Mouse (Mus musculus) CH12.LX (cell line): ENCODE results near the gene Bbs12. TPM values are rescaled to one million over a fixed set of nuclear protein-coding genes. Genes with fewer than 3 reads are reported as not detected.
A peak's percentile ranks its signal among the peaks of the same experiment; 100 is the strongest.

Experiments used
- DNase-seq: peaks from one replicate; pipeline ENCODE4 v3.0.0-alpha.2; 2013; ENCODE audit errors: extremely low read depth
- H3K27ac ChIP-seq: 2 replicates; pipeline ENCODE4 v1.5.1; 2012; ENCODE audit warnings: low read depth, mild to moderate bottlenecking, control low read depth, moderate library complexity; ENCODE audit not compliant: insufficient read depth
- H3K27me3 ChIP-seq: replicated peaks from 2 replicates; pipeline ENCODE3; 2012; ENCODE audit warnings: inconsistent platforms
- H3K36me3 ChIP-seq, 2 experiments: replicated peaks in 1 of 2; 2 replicates each; pipeline versions ENCODE3 to v1.6.1; 2012; ENCODE audit warnings: inconsistent platforms in 1 of 2, low read length in 1 of 2, mild to moderate bottlenecking in 1 of 2, mixed read lengths in 1 of 2, moderate library complexity in 1 of 2; ENCODE audit not compliant: control insufficient read depth in 1 of 2, insufficient read depth in 1 of 2
- H3K4me1 ChIP-seq, 2 experiments: 2 replicates each; pipeline ENCODE4 v1.6.1; 2012; ENCODE audit warnings: inconsistent platforms in 1 of 2, moderate library complexity in 1 of 2; ENCODE audit not compliant: insufficient read depth in 2 of 2, control insufficient read depth in 1 of 2
- H3K4me2 ChIP-seq: 2 replicates; pipeline ENCODE4 v1.6.1; 2012; ENCODE audit warnings: low read depth, mild to moderate bottlenecking, control low read depth; ENCODE audit not compliant: poor library complexity, insufficient read depth, severe bottlenecking
- H3K4me3 ChIP-seq, 3 experiments: fragments of 150-350 bp in 1 of 3; sonication (generic) in 1 of 3; replicated peaks in 1 of 3; 2 replicates each; pipeline versions ENCODE3 to v1.5.1; 2011 to 2012; ENCODE audit warnings: low read depth in 2 of 3, low read length in 2 of 3, mild to moderate bottlenecking in 2 of 3, moderate library complexity in 2 of 3, control low read depth in 1 of 3, improper control_type of control experiment in 1 of 3, inconsistent platforms in 1 of 3, mixed read lengths in 1 of 3; ENCODE audit not compliant: poor library complexity in 1 of 3
- H3K79me2 ChIP-seq: replicated peaks from 2 replicates; pipeline ENCODE4 v1.6.1; 2012; ENCODE audit warnings: mild to moderate bottlenecking, moderate library complexity; ENCODE audit not compliant: control insufficient read depth, poor library complexity, insufficient read depth, severe bottlenecking; ENCODE audit errors: extremely low read depth
- H3K9ac ChIP-seq: 2 replicates; pipeline ENCODE4 v1.6.1; 2012; ENCODE audit warnings: low read depth, mild to moderate bottlenecking, control low read depth, moderate library complexity; ENCODE audit not compliant: insufficient read depth
- H3K9me3 ChIP-seq: replicated peaks from 2 replicates; pipeline ENCODE3; 2012; ENCODE audit warnings: low read length, inconsistent platforms, mixed read lengths
- BHLHE40 ChIP-seq: IDR thresholded peaks from 2 replicates; pipeline ENCODE4 v1.6.1; 2011; ENCODE audit warnings: mild to moderate bottlenecking, low read depth, low read length, improper control_type of control experiment
- CHD2 ChIP-seq: IDR thresholded peaks from 2 replicates; pipeline ENCODE4 v1.6.1; 2011; ENCODE audit warnings: low read length, improper control_type of control experiment
- CTCF ChIP-seq, 2 experiments: IDR thresholded peaks in 1 of 2; conservative IDR thresholded peaks in 1 of 2; 2 replicates each; pipeline ENCODE4 v1.5.1; 2011 to 2012; ENCODE audit warnings: low read depth in 2 of 2, low read length in 2 of 2, improper control_type of control experiment in 1 of 2, inconsistent platforms in 1 of 2, mild to moderate bottlenecking in 1 of 2, moderate library complexity in 1 of 2
- E2F4 ChIP-seq: IDR thresholded peaks from 2 replicates; pipeline ENCODE4 v1.6.1; 2011; ENCODE audit warnings: low read depth, low read length, improper control_type of control experiment; ENCODE audit not compliant: insufficient replicate concordance
- EP300 ChIP-seq: IDR thresholded peaks from 2 replicates; pipeline ENCODE4 v1.6.1; 2011; ENCODE audit warnings: low read length, improper control_type of control experiment
- ETS1 ChIP-seq: conservative IDR thresholded peaks from 2 replicates; pipeline ENCODE4 v1.6.1; 2012; ENCODE audit warnings: low read depth, mild to moderate bottlenecking, inconsistent platforms, low read length, improper control_type of control experiment, moderate library complexity
- HCFC1 ChIP-seq: IDR thresholded peaks from 2 replicates; pipeline ENCODE4 v1.6.1; 2012; ENCODE audit warnings: low read depth, mild to moderate bottlenecking, inconsistent platforms, low read length, improper control_type of control experiment
- IRF4 ChIP-seq: IDR thresholded peaks from 2 replicates; pipeline ENCODE4 v1.6.1; 2014; ENCODE audit warnings: low read depth, mild to moderate bottlenecking, inconsistent platforms, low read length, improper control_type of control experiment
- JUN ChIP-seq: IDR thresholded peaks from 2 replicates; pipeline ENCODE4 v1.6.1; 2011; ENCODE audit warnings: low read depth, mild to moderate bottlenecking, low read length, improper control_type of control experiment, moderate library complexity; ENCODE audit not compliant: insufficient read depth
- JUND ChIP-seq: conservative IDR thresholded peaks from 2 replicates; pipeline ENCODE4 v1.6.1; 2011; ENCODE audit warnings: low read depth, low read length, improper control_type of control experiment
- KAT2A ChIP-seq: IDR thresholded peaks from 2 replicates; pipeline ENCODE4 v1.6.1; 2012; ENCODE audit warnings: low read length, improper control_type of control experiment, inconsistent platforms; ENCODE audit not compliant: insufficient replicate concordance
- MEF2A ChIP-seq: IDR thresholded peaks from 2 replicates; pipeline ENCODE4 v1.6.1; 2014; ENCODE audit warnings: low read depth, mild to moderate bottlenecking, inconsistent platforms, low read length, improper control_type of control experiment, borderline replicate concordance
- MXI1 ChIP-seq: IDR thresholded peaks from 2 replicates; pipeline ENCODE4 v1.6.1; 2011; ENCODE audit warnings: mild to moderate bottlenecking, low read depth, low read length, improper control_type of control experiment
- MYC ChIP-seq: IDR thresholded peaks from 2 replicates; pipeline ENCODE4 v1.6.1; 2011; ENCODE audit warnings: low read depth, mild to moderate bottlenecking, improper control_type of control experiment, low read length
- RCOR1 ChIP-seq: conservative IDR thresholded peaks from 2 replicates; pipeline ENCODE4 v1.6.1; 2012; ENCODE audit warnings: low read depth, mild to moderate bottlenecking, inconsistent platforms, low read length, improper control_type of control experiment
- SIN3A ChIP-seq: IDR thresholded peaks from 2 replicates; pipeline ENCODE4 v1.6.1; 2012; ENCODE audit warnings: low read length, improper control_type of control experiment, inconsistent platforms
- SMC3 ChIP-seq: IDR thresholded peaks from 2 replicates; pipeline ENCODE4 v1.6.1; 2011; ENCODE audit warnings: low read depth, low read length, improper control_type of control experiment
- TBP ChIP-seq: conservative IDR thresholded peaks from 2 replicates; pipeline ENCODE4 v1.6.1; 2011; ENCODE audit warnings: low read depth, low read length, improper control_type of control experiment
- ZC3H11A ChIP-seq: IDR thresholded peaks from 2 replicates; pipeline ENCODE4 v1.6.1; 2012; ENCODE audit warnings: low read depth, mild to moderate bottlenecking, inconsistent platforms, low read length, improper control_type of control experiment
- ZMIZ1 ChIP-seq: IDR thresholded peaks from 2 replicates; pipeline ENCODE4 v1.6.1; 2012; ENCODE audit warnings: low read depth, mild to moderate bottlenecking, inconsistent platforms, low read length, improper control_type of control experiment
- dilution Hi-C: fragments of 300-500 bp; cut with MboI; formaldehyde crosslinking; loops from 2 replicates; pipeline ENCODE4 v1.14.3; 2020; ENCODE audit warnings: low sequenced_read_pairs; ENCODE audit not compliant: extremely low pct_unique_long_range_greater_than_20kb, extremely low pct_ligation_motif_present
- in situ Hi-C: fragments of 300-500 bp; cut with MboI; formaldehyde crosslinking; loops from 3 replicates; pipeline ENCODE4 v1.14.3; 2019; ENCODE audit warnings: low sequenced_read_pairs, low pct_ligation_motif_present, low pct_unique_long_range_greater_than_20kb, mixed read lengths
- polyA plus RNA-seq: library from polyadenylated mRNA; unstranded; fragments of >175 nt; gene quantifications from 2 replicates; pipeline ENCODE4 v1.2.1, GENCODE M21; 2012; ENCODE audit warnings: low read depth; ENCODE audit not compliant: insufficient read length
- total RNA-seq, 2 experiments: library from RNA; depleted of rRNA; stranded (reverse); fragments of 300-350 nt in 1 of 2; fragments of >200 nt in 1 of 2; gene quantifications; 2 replicates each; pipeline ENCODE4 v1.2.3; 2012 to 2014

Bbs12 gene
- total and polyA plus RNA-seq, 3 experiments: 3.2 to 8.3 (median 4.0) TPM

DNA sequence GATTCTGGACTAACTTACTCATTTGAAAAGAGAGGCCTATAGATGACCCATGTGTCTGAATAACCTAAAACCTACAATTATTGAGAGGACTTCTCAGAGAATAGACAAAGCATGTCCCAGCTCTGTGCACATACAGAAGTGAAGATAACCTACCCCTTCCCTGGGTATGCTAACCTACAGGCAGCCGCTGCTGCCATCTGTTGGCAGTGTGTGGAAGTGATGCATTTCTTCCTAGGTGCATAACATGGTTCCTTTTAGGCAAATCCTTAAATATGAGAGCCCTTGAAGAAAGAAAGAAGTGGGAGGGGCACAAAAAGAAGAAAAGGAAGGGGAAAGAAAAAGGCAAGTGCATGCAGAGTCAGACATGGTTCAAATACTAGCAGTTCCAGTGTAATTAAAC, 41.1 kb upstream of the Bbs12 start (continued):
- TF ChIP-seq EP300 (no peak), CTCF (conservative IDR thresholded peaks at IDR 0.05 in 1 of 2, IDR thresholded peaks at IDR 0.05 in 1 of 2; ENCODE audit: low read depth in 2 of 2, low read length in 2 of 2) (peak; percentile 81 to 95), KAT2A (no peak), JUN (no peak), JUND (no peak), MYC (no peak), TBP (no peak)

DNA sequence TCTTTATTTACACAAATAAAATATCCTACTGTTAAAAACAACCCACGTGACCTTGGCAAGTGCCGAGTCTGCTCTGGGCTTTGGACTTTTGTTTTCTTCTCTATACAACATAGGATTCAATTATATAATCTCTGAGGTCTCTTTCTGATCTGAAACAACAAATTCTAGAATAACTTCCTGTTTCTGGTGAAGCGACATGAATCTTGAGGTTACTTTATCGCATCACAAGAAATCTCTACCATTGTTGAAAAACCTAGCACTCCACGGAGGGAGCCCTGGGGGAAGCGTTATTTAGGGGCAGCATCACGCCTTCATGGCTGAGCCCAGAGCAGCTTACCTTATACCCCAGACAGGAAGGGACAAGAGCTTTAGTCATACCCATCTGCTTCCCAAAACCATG, 39.3 kb upstream of the Bbs12 start:
- TF ChIP-seq ETS1: no peak
- no peak for TF ChIP-seq ZMIZ1
- TF ChIP-seq IRF4: no peak
- TF ChIP-seq SIN3A: no peak
- no peak for TF ChIP-seq EP300
- TF ChIP-seq HCFC1: no peak
- TF ChIP-seq RCOR1: no peak
- no peak for TF ChIP-seq E2F4
- no peak for TF ChIP-seq JUND
- no peak for TF ChIP-seq MYC
- no peak for TF ChIP-seq MEF2A
- TF ChIP-seq BHLHE40: no peak
- TF ChIP-seq MXI1: no peak
- TF ChIP-seq CHD2: no peak
- Histone ChIP-seq H3K9me3 (no peaks in the 10 kb centered on the region), H3K27me3 (no peaks in the 10 kb centered on the region), H3K36me3 (no peaks in the 10 kb centered on the region), H3K79me2 (no peaks in the 10 kb centered on the region), H3K27ac (no peak overlapping the region), H3K4me2 (no peak overlapping the region), H3K4me3 (no peak overlapping the region), H3K9ac (no peak overlapping the region), H3K4me1 (peaks cover 0 to 21% of the 10 kb centered on the region in 2 experiments; a peak in 2 of 4 replicates)
- in situ Hi-C loops: no loop called here
- dilution Hi-C loops: no loop called here
- no peak for DNase-seq

DNA sequence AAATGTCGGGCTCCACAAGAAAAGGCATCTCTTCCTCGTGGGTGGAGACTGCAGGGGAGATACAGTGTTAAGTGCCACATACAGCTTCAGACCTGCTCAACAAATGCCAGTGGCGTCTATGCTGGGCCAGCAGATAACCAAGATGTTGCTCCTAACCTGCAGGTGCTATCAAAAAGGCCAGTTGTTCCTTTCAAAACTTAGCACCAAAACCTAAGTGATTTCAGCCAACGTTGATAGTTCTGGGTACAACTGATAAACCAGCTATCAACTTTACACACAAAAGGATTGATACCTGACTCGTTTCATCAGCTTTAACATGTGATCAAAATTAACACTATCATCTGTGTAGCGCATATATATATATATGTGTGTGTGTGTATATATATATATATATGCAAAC, 37.7 kb upstream of the Bbs12 start:
- dilution Hi-C loops (no loop called here), in situ Hi-C loops (no loop called here)
- no peaks in the 10 kb centered on the region for H3K27me3 ChIP-seq
- H3K4me2 ChIP-seq: no peak overlapping the region
- no peaks in the 10 kb centered on the region for H3K79me2 ChIP-seq
- no peaks in the 10 kb centered on the region for H3K9me3 ChIP-seq
- no peak overlapping the region for H3K27ac ChIP-seq
- no peaks in the 10 kb centered on the region for H3K36me3 ChIP-seq
- H3K9ac ChIP-seq: no peak overlapping the region
- no peak overlapping the region for H3K4me3 ChIP-seq
- DNase-seq: no peak
- TF ChIP-seq SMC3 (no peak), ZC3H11A (no peak), HCFC1 (no peak), ETS1 (no peak)
- TF ChIP-seq, all 38 proteins: peak for 0
- peaks cover 0 to 8% of the 10 kb centered on the region in 2 experiments; a peak in 2 of 4 replicates for H3K4me1 ChIP-seq
